Mouse (Mus musculus): ENCODE measurements around the gene Lrrc74b. TPM values are rescaled to one million over a fixed set of nuclear protein-coding genes. Genes with fewer than 3 reads are reported as not detected.
A peak's percentile ranks its signal among the peaks of the same experiment; 100 is the strongest.

Gene Lrrc74b
- 0.98 and 1.3 TPM in 2 replicates for polyA plus RNA-seq (2015; fragmentation: Nextera tagmentation; extraction: Ambion mirVana)

DNA sequence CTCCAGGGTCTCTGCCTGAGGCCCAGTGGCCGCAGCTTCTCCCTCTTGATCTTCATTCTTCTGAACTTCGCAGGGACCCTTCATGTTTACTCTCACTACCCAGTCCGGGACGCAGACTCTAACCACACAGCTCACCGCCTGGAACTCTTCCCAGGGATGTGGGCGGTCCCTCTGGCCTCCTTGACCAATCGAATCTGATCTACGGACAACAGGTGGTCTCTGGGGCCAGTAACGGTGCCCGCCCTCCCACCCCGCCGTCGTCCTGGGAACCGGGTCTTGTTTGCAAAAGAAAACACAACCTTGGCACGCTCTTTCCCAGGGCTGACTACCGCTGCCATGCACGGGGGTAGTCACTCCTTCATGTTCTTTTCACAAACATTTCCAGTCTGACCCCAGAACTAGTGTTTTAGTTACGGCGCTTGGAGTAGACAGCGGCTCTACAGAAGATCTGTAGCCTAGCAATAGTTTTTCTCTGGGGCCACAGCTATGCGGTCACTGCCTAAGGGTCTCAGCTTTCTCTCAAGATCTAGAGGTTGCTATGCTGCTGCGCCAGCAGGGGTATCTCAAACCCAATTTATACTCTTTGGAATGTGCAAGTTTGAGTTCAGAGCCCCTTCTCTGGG is at the start of gene Lrrc74b:
Gene Lrrc74b, minus strand, starts transcription at position 120 of the 623 bp plus-strand sequence.
- Histone ChIP-seq H3K36me3 (no peaks in the 10 kb centered on the region), H3K27me3 (replicated peaks) (peaks cover 31% of the 10 kb centered on the region; the same call in 1 of the 2 replicates), H3K9ac (replicated peaks) (no peak within 1 kb of the TSS), H3K9me3 (replicated peaks) (no peaks in the 10 kb centered on the region), H3K4me2 (peak within 1 kb of the TSS; percentile 49), H3K27ac (replicated peaks) (peak within 1 kb of the TSS; percentile 57), H3K4me3 (replicated peaks) (peak within 1 kb of the TSS; percentile 22), H3K4me1 (peaks cover 29% of the 10 kb centered on the region)
- 2% methylated on average over 22 of the region's 22 CpGs for WGBS
- peak; percentile 58; the same call in 1 of the 2 replicates for ATAC-seq (ENCODE audit: low FRiP score)

DNA sequence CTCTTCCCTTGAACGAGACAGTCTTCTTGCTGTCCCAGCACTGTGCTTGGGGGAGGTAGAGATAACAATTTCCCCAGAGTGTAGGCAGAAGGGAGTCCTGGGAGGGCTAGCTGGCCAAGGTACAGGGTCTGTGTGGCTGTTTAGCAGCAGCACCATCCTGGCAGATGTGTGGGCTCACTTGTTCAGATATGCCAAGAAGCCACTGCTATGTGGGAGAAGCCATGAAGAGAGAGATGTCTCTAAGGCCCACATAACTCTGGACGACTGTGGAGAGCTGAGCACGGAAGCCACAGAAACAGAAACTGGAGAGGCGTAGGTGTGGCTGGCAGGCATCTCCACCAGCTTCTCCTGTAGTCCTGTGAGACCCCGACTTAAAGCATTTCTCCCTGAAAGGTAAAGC is 44.6 kb upstream of the Lrrc74b start:
- no peaks in the 10 kb centered on the region for H3K36me3 ChIP-seq
- H3K4me3 ChIP-seq (replicated peaks), result no peak overlapping the region
- H3K9ac ChIP-seq (replicated peaks), result no peak overlapping the region
- no peak for ATAC-seq (ENCODE audit: low FRiP score)
- no peaks in the 10 kb centered on the region for H3K9me3 ChIP-seq (replicated peaks)
- 82% methylated on average over 5 of the region's 5 CpGs for WGBS
- no peak overlapping the region for H3K27ac ChIP-seq (replicated peaks)
- H3K4me2 ChIP-seq, result no peak overlapping the region
- H3K27me3 ChIP-seq (replicated peaks), result no peaks in the 10 kb centered on the region
- no peaks in the 10 kb centered on the region for H3K4me1 ChIP-seq

DNA sequence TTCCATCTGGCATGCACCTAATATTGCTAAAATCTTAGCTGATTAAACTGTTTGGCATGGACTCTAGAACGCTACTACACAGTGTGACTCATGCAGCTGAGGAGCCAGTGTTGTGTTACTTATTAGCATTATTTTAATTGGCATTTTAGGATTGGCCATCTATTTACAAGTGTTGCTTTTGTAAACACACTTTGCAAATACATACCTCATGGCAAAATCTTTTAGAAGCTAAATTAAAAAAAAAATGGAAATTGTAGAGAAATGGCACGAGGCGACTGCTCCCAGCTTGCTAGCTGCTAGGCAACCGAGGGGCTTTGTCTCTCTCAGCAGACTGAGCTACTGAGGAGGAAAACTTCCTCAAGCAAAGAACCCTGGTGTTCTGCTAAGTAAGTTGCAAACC is 43.9 kb upstream of the Lrrc74b start:
- Histone ChIP-seq H3K9me3 (replicated peaks) (no peaks in the 10 kb centered on the region), H3K4me1 (no peaks in the 10 kb centered on the region), H3K36me3 (no peaks in the 10 kb centered on the region), H3K27ac (replicated peaks) (no peak overlapping the region), H3K4me3 (replicated peaks) (no peak overlapping the region), H3K27me3 (replicated peaks) (no peaks in the 10 kb centered on the region), H3K9ac (replicated peaks) (no peak overlapping the region), H3K4me2 (no peak overlapping the region)
- no peak for ATAC-seq (ENCODE audit: low FRiP score)
- WGBS, result 60% methylated on average over 4 of the region's 4 CpGs

DNA sequence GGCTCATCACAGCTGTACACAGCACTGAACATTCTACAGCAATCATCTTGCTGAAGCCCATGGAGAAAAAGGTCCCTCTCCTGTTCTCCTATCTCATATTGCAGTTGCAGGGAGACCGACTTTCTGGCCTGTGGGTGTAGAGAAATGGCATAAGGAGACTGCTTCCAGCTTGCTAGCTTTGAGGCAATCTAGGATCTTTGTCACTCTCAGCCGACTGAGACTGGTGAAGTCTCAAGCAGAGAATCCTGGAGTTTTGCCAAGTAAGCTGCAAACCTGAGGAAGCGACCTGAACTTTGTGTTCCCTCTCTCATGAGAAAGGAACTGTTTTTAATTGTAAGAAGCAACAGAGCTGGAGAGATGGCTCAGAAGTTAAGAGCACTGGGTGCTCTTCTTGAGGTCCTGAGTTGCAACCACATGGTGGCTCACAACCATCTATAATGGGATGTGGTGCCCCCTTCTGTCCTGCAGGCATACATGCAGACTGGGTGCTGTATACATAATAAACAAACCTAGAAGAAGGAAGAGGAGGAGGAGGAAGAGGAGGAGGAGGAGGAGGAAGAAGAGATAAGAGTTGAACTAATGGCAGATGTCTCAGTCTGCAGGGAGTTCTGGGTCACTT is 40.0 kb upstream of the Lrrc74b start:
- H3K9ac ChIP-seq (replicated peaks), result no peak overlapping the region
- no peak overlapping the region for H3K4me3 ChIP-seq (replicated peaks)
- H3K4me2 ChIP-seq, result no peak overlapping the region
- no peaks in the 10 kb centered on the region for H3K9me3 ChIP-seq (replicated peaks)
- H3K27ac ChIP-seq (replicated peaks), result no peak overlapping the region
- H3K36me3 ChIP-seq, result no peaks in the 10 kb centered on the region
- H3K4me1 ChIP-seq, result no peaks in the 10 kb centered on the region
- 70% methylated on average over 3 of the region's 3 CpGs for WGBS
- no peaks in the 10 kb centered on the region for H3K27me3 ChIP-seq (replicated peaks)
- ATAC-seq (ENCODE audit: low FRiP score), result no peak

DNA sequence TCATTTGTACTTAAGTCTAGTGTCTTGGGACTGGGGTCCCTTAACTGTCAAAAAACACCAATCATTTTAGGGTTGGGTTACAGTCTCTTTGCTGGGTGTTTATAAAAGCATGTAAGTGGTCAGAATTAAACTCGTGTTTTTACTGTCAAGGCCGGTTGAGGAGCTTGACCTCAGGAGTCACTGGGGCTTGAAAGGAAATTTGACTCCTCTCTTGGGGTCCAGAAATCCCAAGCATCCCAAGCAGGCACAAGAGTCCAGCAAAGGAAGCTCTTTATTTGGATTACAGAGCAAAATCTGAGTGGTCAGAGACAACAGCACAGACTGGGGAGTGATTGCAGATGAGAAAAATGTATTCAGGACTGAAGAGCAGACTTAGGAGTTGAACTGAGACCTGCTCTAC is 29.7 kb upstream of the Lrrc74b start:
- no peak overlapping the region for H3K4me3 ChIP-seq (replicated peaks)
- no peak overlapping the region for H3K9ac ChIP-seq (replicated peaks)
- no peak for ATAC-seq (ENCODE audit: low FRiP score)
- no peaks in the 10 kb centered on the region for H3K36me3 ChIP-seq
- 0 out of 2 replicates have a peak, but pooled peaks cover 3% of the 10 kb centered on the region for H3K9me3 ChIP-seq (replicated peaks)
- 64% methylated on average over 2 of the region's 2 CpGs for WGBS
- H3K4me2 ChIP-seq, result no peak overlapping the region
- H3K27ac ChIP-seq (replicated peaks), result no peak overlapping the region
- no peaks in the 10 kb centered on the region for H3K4me1 ChIP-seq
- no peaks in the 10 kb centered on the region for H3K27me3 ChIP-seq (replicated peaks)

DNA sequence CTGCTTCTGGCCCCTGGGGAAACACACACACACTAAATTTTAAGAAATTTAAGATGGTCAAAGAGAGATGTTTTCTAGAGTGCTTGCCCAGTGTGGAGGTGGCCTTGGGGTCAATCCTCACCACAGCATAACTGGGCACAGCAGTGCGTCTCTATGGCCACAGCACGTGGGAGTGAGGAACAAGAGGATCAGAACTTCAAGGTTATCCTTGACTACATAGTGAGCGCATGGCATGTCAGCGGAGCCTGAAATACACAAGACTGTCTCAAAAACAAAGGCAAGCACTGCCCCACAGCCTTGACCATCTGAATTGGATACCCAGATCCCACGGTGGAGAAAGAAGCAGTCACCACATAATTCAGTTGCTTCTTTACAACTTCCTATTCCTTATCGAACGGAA is 23.5 kb upstream of the Lrrc74b start:
- H3K4me3 ChIP-seq (replicated peaks), result no peak overlapping the region
- 87% methylated on average over 7 of the region's 7 CpGs for WGBS
- H3K4me2 ChIP-seq, result no peak overlapping the region
- H3K4me1 ChIP-seq, result no peaks in the 10 kb centered on the region
- H3K9ac ChIP-seq (replicated peaks), result no peak overlapping the region
- no peak overlapping the region for H3K27ac ChIP-seq (replicated peaks)
- 0 out of 2 replicates have a peak, but pooled peaks cover 3% of the 10 kb centered on the region for H3K9me3 ChIP-seq (replicated peaks)
- ATAC-seq (ENCODE audit: low FRiP score), result no peak
- H3K27me3 ChIP-seq (replicated peaks), result no peaks in the 10 kb centered on the region
- no peaks in the 10 kb centered on the region for H3K36me3 ChIP-seq

DNA sequence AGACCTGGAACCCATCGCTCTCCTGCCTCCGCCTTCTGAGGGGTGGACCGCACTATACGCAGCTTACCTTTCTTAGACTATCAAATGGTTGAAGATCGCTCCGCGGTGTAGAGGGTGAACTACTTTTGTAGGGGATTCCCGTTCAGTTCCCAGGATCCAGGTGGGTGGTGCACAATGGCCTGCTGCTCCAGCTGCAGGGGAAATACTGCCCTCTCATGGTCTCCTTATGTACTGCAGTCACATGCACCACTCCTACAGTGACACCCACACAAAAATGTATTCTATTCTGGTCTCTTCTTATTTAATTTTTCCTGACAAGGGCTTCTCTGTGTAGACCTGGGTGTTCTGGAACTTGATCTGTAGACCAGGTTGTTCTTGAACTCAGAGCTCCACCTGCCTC is 22.0 kb upstream of the Lrrc74b start, which contains the start of gene Slc7a4:
Gene Slc7a4, minus strand, starts transcription at position 151 of the 400 bp plus-strand sequence.
- WGBS, result 14% methylated on average over 8 of the region's 8 CpGs

DNA sequence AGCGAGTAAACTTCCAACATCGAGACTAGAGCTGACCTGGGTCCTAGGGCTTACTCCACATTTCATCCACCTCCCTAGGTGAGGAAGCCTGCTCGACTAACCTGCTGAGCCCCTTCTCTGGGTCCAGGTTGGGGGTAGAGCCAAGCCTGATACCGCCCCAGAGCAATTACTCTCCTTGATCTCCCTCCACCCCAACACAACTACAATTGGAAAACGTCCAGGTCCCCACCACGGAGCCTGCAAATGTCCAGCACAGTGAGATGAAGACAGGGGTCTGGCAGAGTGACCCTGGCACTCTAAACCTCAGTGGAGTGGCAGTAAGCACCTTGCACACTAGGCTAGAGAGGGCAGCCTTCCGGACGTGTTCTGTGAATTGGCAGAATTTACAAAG is 15.8 kb upstream of the Lrrc74b start:
- no peak for ATAC-seq (ENCODE audit: low FRiP score)
- Histone ChIP-seq H3K27ac (replicated peaks) (peak overlapping the region; percentile 69; the same call in 1 of the 2 replicates), H3K36me3 (peaks cover 10% of the 10 kb centered on the region), H3K27me3 (replicated peaks) (peaks cover 24% of the 10 kb centered on the region), H3K4me3 (replicated peaks) (peak overlapping the region; percentile 47), H3K9me3 (replicated peaks) (no peaks in the 10 kb centered on the region), H3K4me2 (peak overlapping the region; percentile 72), H3K4me1 (peaks cover 28% of the 10 kb centered on the region), H3K9ac (replicated peaks) (peak overlapping the region; percentile 74)
- 12% methylated on average over 8 of the region's 8 CpGs for WGBS

More for the DNA sequence above, 22.0 kb upstream of the Lrrc74b start, which contains the start of gene Slc7a4:
- ATAC-seq (ENCODE audit: low FRiP score), result no peak
- Histone ChIP-seq H3K9me3 (replicated peaks) (no peaks in the 10 kb centered on the region), H3K9ac (replicated peaks) (no peak within 1 kb of the TSS), H3K4me2 (no peak within 1 kb of the TSS), H3K4me3 (replicated peaks) (no peak within 1 kb of the TSS), H3K4me1 (no peaks in the 10 kb centered on the region), H3K36me3 (no peaks in the 10 kb centered on the region), H3K27me3 (replicated peaks) (peaks cover 4% of the 10 kb centered on the region; the same call in 1 of the 2 replicates), H3K27ac (replicated peaks) (no peak within 1 kb of the TSS)

DNA sequence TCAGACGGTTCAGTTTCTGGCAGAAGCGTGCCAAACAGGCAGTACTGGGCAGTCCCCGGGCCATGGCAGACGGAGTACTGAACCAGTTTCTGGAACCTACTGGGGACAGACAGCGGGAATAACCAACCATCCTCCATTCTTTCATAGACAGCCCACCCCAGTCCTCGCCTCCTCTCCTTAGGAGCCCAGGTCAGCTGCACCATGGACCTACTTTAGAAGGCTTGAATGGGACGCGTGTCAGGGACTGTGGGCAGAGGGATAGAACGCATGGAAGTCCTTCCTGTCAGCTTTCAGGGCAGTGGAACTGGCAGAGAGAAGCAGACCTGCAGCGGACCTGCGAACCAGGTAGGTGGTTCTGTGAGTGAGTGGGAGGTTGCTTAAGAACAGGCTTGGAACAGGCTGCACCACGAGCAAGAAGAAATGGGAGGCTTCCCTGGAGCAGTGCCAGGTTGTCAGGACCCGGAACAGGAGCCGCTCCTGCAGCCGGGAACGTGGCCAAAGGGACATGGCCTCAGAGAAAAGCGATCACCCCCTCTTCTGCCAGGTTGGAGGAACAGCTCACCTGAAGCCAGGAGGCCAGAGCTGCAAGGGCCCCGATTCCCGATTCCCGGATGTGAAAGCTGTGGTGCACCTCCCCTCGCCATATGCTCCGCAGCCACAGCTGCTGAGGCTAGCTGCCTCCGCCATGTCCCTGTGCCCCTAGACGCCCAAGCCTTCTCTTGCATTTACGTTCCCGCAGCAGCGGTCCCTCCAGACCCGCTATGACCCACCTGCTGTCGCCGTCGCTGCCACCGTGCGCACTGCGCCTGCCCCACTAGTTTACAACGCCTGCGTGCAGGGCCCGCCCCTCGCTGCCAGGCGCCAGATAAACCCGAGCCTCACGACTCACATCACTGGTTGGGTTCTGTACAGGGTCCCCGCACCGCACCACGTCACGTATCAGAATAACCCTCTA is 15.1 kb upstream of the Lrrc74b start:
- Histone ChIP-seq H3K9me3 (replicated peaks) (no peaks in the 10 kb centered on the region), H3K36me3 (peaks cover 10% of the 10 kb centered on the region), H3K4me3 (replicated peaks) (peak overlapping the region; percentile 47), H3K27ac (replicated peaks) (peak overlapping the region; percentile 69), H3K27me3 (replicated peaks) (peaks cover 24% of the 10 kb centered on the region), H3K9ac (replicated peaks) (peak overlapping the region; percentile 74), H3K4me2 (peak overlapping the region; percentile 72), H3K4me1 (peaks cover 28% of the 10 kb centered on the region)
- ATAC-seq (ENCODE audit: low FRiP score), result peak; percentile 92
- WGBS, result 14% methylated on average over 45 of the region's 45 CpGs

DNA sequence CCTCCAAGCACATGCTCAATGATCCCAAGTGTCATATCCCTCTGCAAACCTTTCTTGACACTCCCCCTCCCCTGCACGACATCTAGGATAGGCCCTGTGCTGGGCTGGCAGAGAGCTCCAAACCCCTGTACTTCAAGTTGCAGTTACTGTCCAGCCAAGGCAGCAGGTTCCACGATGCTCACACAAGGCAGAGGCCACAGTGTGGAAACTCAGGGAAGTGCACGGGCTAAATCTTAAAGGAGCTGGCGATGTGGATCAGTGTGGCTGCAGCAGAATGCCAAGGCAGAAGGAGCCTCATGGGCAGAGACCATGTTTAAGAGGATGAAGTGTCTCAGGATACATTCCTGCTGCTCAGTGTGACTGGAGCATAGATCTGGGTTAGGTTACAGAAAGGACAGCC is 5.1 kb upstream of the Lrrc74b start:
- Histone ChIP-seq H3K27ac (replicated peaks) (no peak overlapping the region), H3K36me3 (no peaks in the 10 kb centered on the region), H3K9me3 (replicated peaks) (no peaks in the 10 kb centered on the region), H3K9ac (replicated peaks) (no peak overlapping the region), H3K4me3 (replicated peaks) (no peak overlapping the region), H3K4me2 (no peak overlapping the region), H3K4me1 (peaks cover 10% of the 10 kb centered on the region), H3K27me3 (replicated peaks) (peaks cover 13% of the 10 kb centered on the region; the same call in 1 of the 2 replicates)
- ATAC-seq (ENCODE audit: low FRiP score), result no peak
- WGBS, result 28% methylated on average over 4 of the region's 4 CpGs

DNA sequence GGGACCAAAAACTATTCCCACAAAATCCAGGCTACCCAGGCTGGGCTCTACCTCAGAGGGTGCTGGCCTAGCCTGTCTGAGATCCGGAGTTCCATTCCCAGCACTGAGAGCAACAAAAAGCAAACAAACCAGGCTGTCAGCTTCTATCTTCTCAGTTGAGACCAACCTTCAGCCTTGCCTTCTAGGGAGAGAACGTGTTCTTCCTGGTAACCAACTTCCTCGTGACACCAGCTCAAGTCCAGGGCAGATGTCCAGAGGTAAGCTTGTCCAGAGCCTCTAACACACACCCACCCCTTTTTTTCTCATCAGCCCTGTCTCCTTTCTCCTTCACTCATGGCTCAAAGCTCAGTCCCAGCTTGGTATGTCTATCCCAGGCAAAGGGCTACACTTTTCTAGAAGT is 3.7 kb upstream of the Lrrc74b start:
- no peak overlapping the region for H3K4me2 ChIP-seq
- H3K9ac ChIP-seq (replicated peaks), result no peak overlapping the region
- peaks cover 24% of the 10 kb centered on the region; the same call in 1 of the 2 replicates for H3K27me3 ChIP-seq (replicated peaks)
- WGBS, result 65% methylated on average over 3 of the region's 3 CpGs
- H3K4me1 ChIP-seq, result peaks cover 16% of the 10 kb centered on the region
- ATAC-seq (ENCODE audit: low FRiP score), result no peak
- no peak overlapping the region for H3K27ac ChIP-seq (replicated peaks)
- H3K9me3 ChIP-seq (replicated peaks), result no peaks in the 10 kb centered on the region
- H3K4me3 ChIP-seq (replicated peaks), result no peak overlapping the region
- no peaks in the 10 kb centered on the region for H3K36me3 ChIP-seq

All from neural tube, embryonic 15.5 days (tissue).